Mouse (Mus musculus) stomach, postnatal 0 days (tissue): ENCODE measurements around the gene 2610507B11Rik.
A peak's percentile ranks its signal among the peaks of the same experiment; 100 is the strongest.

Experiments
- CTCF ChIP-seq: IDR thresholded peaks from 2 replicates; pipeline ENCODE4 v1.5.1; 2016; ENCODE audit warnings: antibody characterized with exemption, low read depth, mild to moderate bottlenecking, moderate library complexity
- EP300 ChIP-seq: optimal IDR thresholded peaks from 2 replicates; pipeline ENCODE3; 2016; ENCODE audit warnings: antibody characterized with exemption

- TF ChIP-seq CTCF (peak; percentile 26; the same call in 1 of the 2 replicates), EP300 (peak; percentile 64)
These were observed 15.8 kb upstream of the 2610507B11Rik start, which contains the start of the genes Sdf2 and Supt6 for GRCm38 (mm10) chr11:78245627-78246317.
